In the genomic region with DNA sequence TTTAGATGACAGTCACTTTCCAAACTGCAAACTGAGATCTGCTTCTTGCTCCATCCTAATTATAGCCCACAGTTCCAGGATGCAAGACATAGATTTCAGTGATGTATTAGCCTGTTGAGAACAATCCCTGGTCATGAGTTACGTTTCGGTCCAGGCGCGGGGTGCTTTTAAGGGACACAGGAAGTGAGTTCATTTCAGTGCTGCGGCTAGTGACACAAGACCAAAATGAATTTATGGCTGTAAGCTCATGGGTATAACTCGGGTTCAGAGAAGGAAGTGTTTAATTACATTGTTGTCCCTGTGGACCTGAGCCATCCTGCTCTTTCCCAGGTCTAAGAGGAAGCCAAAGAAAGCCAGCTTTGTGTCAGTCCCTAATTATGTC, we compare ENCODE assay signal across 17 mouse cellular contexts. TPM values are rescaled to one million over a fixed set of nuclear protein-coding genes. Genes with fewer than 3 reads are reported as not detected.
DNase-seq lines count a peak whose midpoint lies in the region; TF ChIP-seq lines count a peak whose summit lies in the region.
"Had no signal": no experiment of that assay in that cellular context is flagged by ENCODE, and none has a peak within 500 bp of the region (broad histone marks: within the 10 kb centered on the region; RNA-seq: fewer than 3 reads in every experiment).

No protein-coding gene starts in this region.

- TF ChIP-seq POLR2A in kidney, adult 2 months (IDR thresholded peaks at IDR 0.05; ENCODE audit: low read depth, low read length), result no peak

- H3K27me3 ChIP-seq in kidney, adult 2 months (replicated peaks; ENCODE audit: control insufficient read depth, insufficient read depth, low read length), result no peaks in the 10 kb centered on the region
- H3K27me3 ChIP-seq: forebrain, embryonic 15.5 days had no signal

- 33% methylated on average over 6 of the region's 6 CpGs for WGBS in kidney, adult 2 months

- H3K4me1 ChIP-seq in kidney, adult 2 months (ENCODE audit: control insufficient read depth, insufficient read depth, low read length), result 0 out of 2 replicates have a peak, but pooled peaks cover 1% of the 10 kb centered on the region
- H3K4me1 ChIP-seq: liver, embryonic 15.5 days had no signal

- H3K36me3 ChIP-seq in kidney, adult 2 months (ENCODE audit: control insufficient read depth, insufficient read depth, low read length), result no peaks in the 10 kb centered on the region
- H3K36me3 ChIP-seq: forebrain, embryonic 15.5 days; limb, embryonic 13.5 days; liver, embryonic 15.5 days; midbrain, embryonic 10.5 days; neural tube, embryonic 15.5 days had no signal

- TF ChIP-seq CTCF in kidney, adult 2 months (conservative IDR thresholded peaks at IDR 0.05; ENCODE audit: insufficient read depth, insufficient read length, low read depth, low read length), result no peak

- H3K27ac ChIP-seq in kidney, adult 2 months (ENCODE audit: insufficient read depth, low read depth, low read length), result no peak overlapping the region
- H3K27ac ChIP-seq: forebrain, embryonic 15.5 days; heart, adult 2 months; hindbrain, embryonic 14.5 days; left cerebral cortex, adult 2 months; limb, embryonic 13.5 days; liver, embryonic 15.5 days; midbrain, embryonic 10.5 days; neural tube, embryonic 15.5 days had no signal

- no peak overlapping the region for H3K4me3 ChIP-seq in kidney, adult 2 months (ENCODE audit: insufficient read depth, low read depth, low read length)
- H3K4me3 ChIP-seq: forebrain, embryonic 15.5 days; heart, adult 2 months; left cerebral cortex, adult 2 months; limb, embryonic 13.5 days; liver, embryonic 15.5 days; midbrain, embryonic 10.5 days; neural tube, embryonic 15.5 days had no signal

- DNase-seq in adrenal gland, postnatal 14 days, result peak; percentile 29
- no peak for DNase-seq in adrenal gland, postnatal 25 days
- DNase-seq in 416B (ENCODE audit: low read depth), result peak; percentile 18
- peak; percentile 82 for DNase-seq in kidney, adult 2 months
- peak; percentile 57 to 76 for DNase-seq in kidney, postnatal 25 days
- DNase-seq in layer of hippocampus, adult 18-20 months (ENCODE audit: low spot score in 2 of 2), result no peak
- no peak for DNase-seq in cerebellum, postnatal 4 days (ENCODE audit: low spot score in 2 of 2)
- no peak for DNase-seq in layer of hippocampus, adult 9-10 months (ENCODE audit: low spot score)
- DNase-seq: cerebellum, adult 8-10 months; heart, adult 2 months had no signal

RNA-seq across cellular contexts. Expression of a gene that starts 5.5 kb away (rescaled TPM):
- total RNA-seq in adrenal gland, postnatal 14 days (2021), result 3.0 and 6.6 TPM in 2 replicates
- 3.5 and 4.0 TPM in 2 replicates for total RNA-seq in adrenal gland, postnatal 25 days (2021)
- 6.5 and 7.0 TPM in 2 replicates for polyA plus RNA-seq in kidney, adult 2 months (2012; rRNA removed)
- total RNA-seq in layer of hippocampus, adult 18-20 months (2021), result 1 to 10 TPM; 5.5 TPM

Comparison
In these comparisons a context has a peak if more than half of its experiments do, and no peak if none do; other contexts are left out.
1. DNase-seq: peak in adrenal gland, postnatal 14 days (single experiment), 416B (single experiment), kidney, adult 2 months (single experiment) and kidney, postnatal 25 days (2 of 2); none in adrenal gland, postnatal 25 days (single experiment), layer of hippocampus, adult 18-20 months (0 of 2), cerebellum, postnatal 4 days (0 of 2) and layer of hippocampus, adult 9-10 months (single experiment).